Mouse (Mus musculus): Measurements from ENCODE around the gene Txn1.

GRCm38 (mm10) chr4:57957200-57958085 lies 1.2 kb upstream of the Txn1 start:
- TF ChIP-seq CTCF (IDR thresholded peaks at IDR 0.05; ENCODE audit: insufficient read depth, low read length) (no peak), POLR2A (IDR thresholded peaks at IDR 0.05; ENCODE audit: borderline replicate concordance, extremely low read depth, low read depth, low read length) (no peak)

All from lung, adult 2 months (tissue).